Mouse (Mus musculus): ENCODE data around the gene Krt75. TPM values are rescaled to one million over a fixed set of nuclear protein-coding genes. Genes with fewer than 3 reads are reported as not detected.
"Not testable (repeated sequence)": the region's sequence is repeated elsewhere in the genome, so short reads cannot be mapped to it uniquely, and the experiment has no call there.

Krt75 gene
- total and polyA plus RNA-seq, 2 experiments from 2014 or later: not detected

- H3K4me2 ChIP-seq (ENCODE audit: low read depth, low read length): no peak overlapping the region
- WGBS: 50% methylated on average over 9 of the region's 9 CpGs
- no peak for ATAC-seq (ENCODE audit: insufficient read depth, low read depth)
These were observed 37.5 kb downstream of the Krt75 start for GRCm38 (mm10) chr15:101536054-101536850.

GRCm38 (mm10) chr15:101532720-101533119, 41.0 kb downstream of the Krt75 start, which contains the start of gene Krt84:
TSS of gene Krt84 (minus strand) at chr15:101532820.
- no peak within 1 kb of the TSS for H3K4me3 ChIP-seq (ENCODE audit: low read depth, low read length)
- DNase-seq (ENCODE audit: low spot score) (no peak), ATAC-seq (ENCODE audit: insufficient read depth, low read depth) (no peak)
- no peaks in the 10 kb centered on the region for H3K27me3 ChIP-seq (ENCODE audit: control insufficient read depth, insufficient read depth, low read length)
- H3K27ac ChIP-seq (ENCODE audit: low read depth): no peak within 1 kb of the TSS
- no peaks in the 10 kb centered on the region for H3K4me1 ChIP-seq (ENCODE audit: control insufficient read depth, insufficient read depth)
- H3K9ac ChIP-seq (replicated peaks; ENCODE audit: low read depth, low read length): no peak within 1 kb of the TSS
- H3K4me2 ChIP-seq (ENCODE audit: low read depth, low read length): no peak within 1 kb of the TSS
- no peaks in the 10 kb centered on the region for H3K9me3 ChIP-seq (replicated peaks; ENCODE audit: control insufficient read depth, low read length)
- H3K36me3 ChIP-seq (replicated peaks; ENCODE audit: control insufficient read depth, insufficient read depth, low read length): no peaks in the 10 kb centered on the region
- no peak for TF ChIP-seq EP300 (IDR thresholded peaks at IDR 0.05; ENCODE audit: low read depth)
- no peak for TF ChIP-seq CTCF (IDR thresholded peaks at IDR 0.05; ENCODE audit: low read depth)
- 76% methylated on average over 7 of the region's 7 CpGs for WGBS

More at GRCm38 (mm10) chr15:101536054-101536850, 37.5 kb downstream of the Krt75 start:
- H3K36me3 ChIP-seq (replicated peaks; ENCODE audit: control insufficient read depth, insufficient read depth, low read length): no peaks in the 10 kb centered on the region
- no peak overlapping the region for H3K4me3 ChIP-seq (ENCODE audit: low read depth, low read length)
- H3K9ac ChIP-seq (replicated peaks; ENCODE audit: low read depth, low read length): no peak overlapping the region
- no peak overlapping the region for H3K27ac ChIP-seq (ENCODE audit: low read depth)
- no peaks in the 10 kb centered on the region for H3K27me3 ChIP-seq (ENCODE audit: control insufficient read depth, insufficient read depth, low read length)
- DNase-seq (ENCODE audit: low spot score): no peak
- TF ChIP-seq EP300 (IDR thresholded peaks at IDR 0.05; ENCODE audit: low read depth) (no peak), CTCF (IDR thresholded peaks at IDR 0.05; ENCODE audit: low read depth) (no peak)
- no peaks in the 10 kb centered on the region for H3K9me3 ChIP-seq (replicated peaks; ENCODE audit: control insufficient read depth, low read length)
- H3K4me1 ChIP-seq (ENCODE audit: control insufficient read depth, insufficient read depth): no peaks in the 10 kb centered on the region

GRCm38 (mm10) chr15:101522556-101523232, 51.0 kb downstream of the Krt75 start:
- no peaks in the 10 kb centered on the region for H3K9me3 ChIP-seq (replicated peaks; ENCODE audit: control insufficient read depth, low read length)
- H3K27me3 ChIP-seq (ENCODE audit: control insufficient read depth, insufficient read depth, low read length): 0 out of 2 replicates have a peak, but pooled peaks cover 13% of the 10 kb centered on the region
- H3K9ac ChIP-seq (replicated peaks; ENCODE audit: low read depth, low read length): no peak overlapping the region
- 66% methylated on average over 4 of the region's 4 CpGs for WGBS
- ATAC-seq (ENCODE audit: insufficient read depth, low read depth) (no peak), DNase-seq (ENCODE audit: low spot score) (no peak)
- H3K4me2 ChIP-seq (ENCODE audit: low read depth, low read length): no peak overlapping the region
- TF ChIP-seq CTCF (IDR thresholded peaks at IDR 0.05; ENCODE audit: low read depth): no peak
- TF ChIP-seq EP300 (IDR thresholded peaks at IDR 0.05; ENCODE audit: low read depth): no peak
- H3K4me1 ChIP-seq (ENCODE audit: control insufficient read depth, insufficient read depth): no peaks in the 10 kb centered on the region
- no peak overlapping the region for H3K4me3 ChIP-seq (ENCODE audit: low read depth, low read length)
- H3K27ac ChIP-seq (ENCODE audit: low read depth): no peak overlapping the region
- no peaks in the 10 kb centered on the region for H3K36me3 ChIP-seq (replicated peaks; ENCODE audit: control insufficient read depth, insufficient read depth, low read length)

- no peak for ATAC-seq (ENCODE audit: insufficient read depth, low read depth)
- peak; percentile 69 for DNase-seq (ENCODE audit: low spot score)
- H3K9me3 ChIP-seq (replicated peaks; ENCODE audit: control insufficient read depth, low read length): no peaks in the 10 kb centered on the region
- 11% methylated on average over 2 of the region's 2 CpGs for WGBS
- no peaks in the 10 kb centered on the region for H3K27me3 ChIP-seq (ENCODE audit: control insufficient read depth, insufficient read depth, low read length)
- no peaks in the 10 kb centered on the region for H3K4me1 ChIP-seq (ENCODE audit: control insufficient read depth, insufficient read depth)
- no peak overlapping the region for H3K4me3 ChIP-seq (ENCODE audit: low read depth, low read length)
- H3K9ac ChIP-seq (replicated peaks; ENCODE audit: low read depth, low read length): no peak overlapping the region
- no peak overlapping the region for H3K27ac ChIP-seq (ENCODE audit: low read depth)
- no peak overlapping the region for H3K4me2 ChIP-seq (ENCODE audit: low read depth, low read length)
- H3K36me3 ChIP-seq (replicated peaks; ENCODE audit: control insufficient read depth, insufficient read depth, low read length): no peaks in the 10 kb centered on the region
- TF ChIP-seq CTCF (IDR thresholded peaks at IDR 0.05; ENCODE audit: low read depth) (peak; percentile 89), EP300 (IDR thresholded peaks at IDR 0.05; ENCODE audit: low read depth) (no peak)
These were observed 53.9 kb downstream of the Krt75 start for GRCm38 (mm10) chr15:101519792-101520191.

GRCm38 (mm10) chr15:101517161-101517560, 56.5 kb downstream of the Krt75 start, which contains the start of gene Gm49425:
TSS of gene Gm49425 (minus strand) at chr15:101517261.
- ATAC-seq (ENCODE audit: insufficient read depth, low read depth): not testable (repeated sequence)
- 62% methylated on average over 2 of the region's 2 CpGs for WGBS

More at GRCm38 (mm10) chr15:101517161-101517560, 56.5 kb downstream of the Krt75 start, which contains the start of gene Gm49425:
- not testable (repeated sequence) for DNase-seq (ENCODE audit: low spot score); H3K36me3 ChIP-seq (replicated peaks; ENCODE audit: control insufficient read depth, insufficient read depth, low read length); H3K9ac ChIP-seq (replicated peaks; ENCODE audit: low read depth, low read length); H3K4me1 ChIP-seq (ENCODE audit: control insufficient read depth, insufficient read depth); H3K27me3 ChIP-seq (ENCODE audit: control insufficient read depth, insufficient read depth, low read length); H3K4me2 ChIP-seq (ENCODE audit: low read depth, low read length); H3K27ac ChIP-seq (ENCODE audit: low read depth); H3K4me3 ChIP-seq (ENCODE audit: low read depth, low read length); H3K9me3 ChIP-seq (replicated peaks; ENCODE audit: control insufficient read depth, low read length)

Small RNA genes within 50 kb of the gene (microRNA-seq; reads per million reads assigned to microRNA genes)
- gene Gm44393 (not detected), gene Gm44460 (not detected)

Other genes starting within 250 kb of the Krt75 start
- gene Krt80, start 203.7 kb downstream of the Krt75 start, total RNA-seq (2014; rRNA removed; ENCODE audit: low replicate concordance): 5.9 and 12.0 TPM in 2 replicates
- 1.8 and 2.2 TPM in 2 replicates for gene Krt80, start 203.7 kb downstream of the Krt75 start, polyA plus RNA-seq (2015; fragmentation: Nextera tagmentation; extraction: Ambion mirVana)
- 6.6 and 24.8 TPM in 2 replicates for gene Krt7, start 162.9 kb downstream of the Krt75 start, total RNA-seq (2014; rRNA removed; ENCODE audit: low replicate concordance)
- gene Krt7, start 162.9 kb downstream of the Krt75 start, polyA plus RNA-seq (2015; fragmentation: Nextera tagmentation; extraction: Ambion mirVana): 10.2 and 10.4 TPM in 2 replicates
- gene Krt87, start 135.1 kb downstream of the Krt75 start, total RNA-seq (2014; rRNA removed; ENCODE audit: low replicate concordance): not detected in 2 replicates
- gene Krt87, start 135.1 kb downstream of the Krt75 start, polyA plus RNA-seq (2015; fragmentation: Nextera tagmentation; extraction: Ambion mirVana): not detected in 2 replicates
- gene Krt88, start 126.2 kb downstream of the Krt75 start, total RNA-seq (2014; rRNA removed; ENCODE audit: low replicate concordance): not detected in 2 replicates
- gene Krt88, start 126.2 kb downstream of the Krt75 start, polyA plus RNA-seq (2015; fragmentation: Nextera tagmentation; extraction: Ambion mirVana): not detected in 2 replicates
- not detected in 2 replicates for gene Krt81, start 110.2 kb downstream of the Krt75 start, total RNA-seq (2014; rRNA removed; ENCODE audit: low replicate concordance)
- not detected in 2 replicates for gene Krt81, start 110.2 kb downstream of the Krt75 start, polyA plus RNA-seq (2015; fragmentation: Nextera tagmentation; extraction: Ambion mirVana)
- gene Krt86, start 100.4 kb downstream of the Krt75 start, total RNA-seq (2014; rRNA removed; ENCODE audit: low replicate concordance): not detected in 2 replicates
- gene Krt86, start 100.4 kb downstream of the Krt75 start, polyA plus RNA-seq (2015; fragmentation: Nextera tagmentation; extraction: Ambion mirVana): not detected in 2 replicates
- not detected in 2 replicates for gene Krt83, start 82.4 kb downstream of the Krt75 start, total RNA-seq (2014; rRNA removed; ENCODE audit: low replicate concordance)
- not detected in 2 replicates for gene Krt83, start 82.4 kb downstream of the Krt75 start, polyA plus RNA-seq (2015; fragmentation: Nextera tagmentation; extraction: Ambion mirVana)
- gene Gm49425, start 56.6 kb downstream of the Krt75 start, total RNA-seq (2014; rRNA removed; ENCODE audit: low replicate concordance): not detected in 2 replicates
- not detected in 2 replicates for gene Gm49425, start 56.6 kb downstream of the Krt75 start, polyA plus RNA-seq (2015; fragmentation: Nextera tagmentation; extraction: Ambion mirVana)
- not detected in 2 replicates for gene Krt84, start 41.1 kb downstream of the Krt75 start, total RNA-seq (2014; rRNA removed; ENCODE audit: low replicate concordance)
- gene Krt84, start 41.1 kb downstream of the Krt75 start, polyA plus RNA-seq (2015; fragmentation: Nextera tagmentation; extraction: Ambion mirVana): not detected in 2 replicates
- gene Krt82, start 23.2 kb downstream of the Krt75 start, total RNA-seq (2014; rRNA removed; ENCODE audit: low replicate concordance): not detected in 2 replicates
- gene Krt82, start 23.2 kb downstream of the Krt75 start, polyA plus RNA-seq (2015; fragmentation: Nextera tagmentation; extraction: Ambion mirVana): not detected in 2 replicates
- gene Krt90, start 11.0 kb downstream of the Krt75 start, total RNA-seq (2014; rRNA removed; ENCODE audit: low replicate concordance): 0.08 TPM in 1 of 2 replicates, not detected in the other
- gene Krt90, start 11.0 kb downstream of the Krt75 start, polyA plus RNA-seq (2015; fragmentation: Nextera tagmentation; extraction: Ambion mirVana): 0.04 and 0.14 TPM in 2 replicates
- gene Gm5414, start 54.3 kb upstream of the Krt75 start, total RNA-seq (2014; rRNA removed; ENCODE audit: low replicate concordance): not detected in 2 replicates
- not detected in 2 replicates for gene Gm5414, start 54.3 kb upstream of the Krt75 start, polyA plus RNA-seq (2015; fragmentation: Nextera tagmentation; extraction: Ambion mirVana)
- gene Gm5478, start 73.5 kb upstream of the Krt75 start, total RNA-seq (2014; rRNA removed; ENCODE audit: low replicate concordance): not detected in 2 replicates
- not detected in 2 replicates for gene Gm5478, start 73.5 kb upstream of the Krt75 start, polyA plus RNA-seq (2015; fragmentation: Nextera tagmentation; extraction: Ambion mirVana)
- gene Krt6b, start 106.4 kb upstream of the Krt75 start, total RNA-seq (2014; rRNA removed; ENCODE audit: low replicate concordance): not detected in 2 replicates
- gene Krt6b, start 106.4 kb upstream of the Krt75 start, polyA plus RNA-seq (2015; fragmentation: Nextera tagmentation; extraction: Ambion mirVana): 0.07 TPM in 1 of 2 replicates, not detected in the other
- gene Krt6a, start 120.4 kb upstream of the Krt75 start, total RNA-seq (2014; rRNA removed; ENCODE audit: low replicate concordance): 2.8 TPM in 1 of 2 replicates, not detected in the other
- gene Krt6a, start 120.4 kb upstream of the Krt75 start, polyA plus RNA-seq (2015; fragmentation: Nextera tagmentation; extraction: Ambion mirVana): not detected in 2 replicates
- gene Krt5, start 139.0 kb upstream of the Krt75 start, total RNA-seq (2014; rRNA removed; ENCODE audit: low replicate concordance): 7.4 TPM in 1 of 2 replicates, not detected in the other
- 0.05 TPM in 1 of 2 replicates, not detected in the other for gene Krt5, start 139.0 kb upstream of the Krt75 start, polyA plus RNA-seq (2015; fragmentation: Nextera tagmentation; extraction: Ambion mirVana)
- not detected in 2 replicates for gene Krt71, start 169.2 kb upstream of the Krt75 start, total RNA-seq (2014; rRNA removed; ENCODE audit: low replicate concordance)
- gene Krt71, start 169.2 kb upstream of the Krt75 start, polyA plus RNA-seq (2015; fragmentation: Nextera tagmentation; extraction: Ambion mirVana): not detected in 2 replicates
- gene Krt72, start 212.6 kb upstream of the Krt75 start, total RNA-seq (2014; rRNA removed; ENCODE audit: low replicate concordance): not detected in 2 replicates
- not detected in 2 replicates for gene Krt72, start 212.6 kb upstream of the Krt75 start, polyA plus RNA-seq (2015; fragmentation: Nextera tagmentation; extraction: Ambion mirVana)
- gene Krt73, start 228.4 kb upstream of the Krt75 start, total RNA-seq (2014; rRNA removed; ENCODE audit: low replicate concordance): not detected in 2 replicates
- not detected in 2 replicates for gene Krt73, start 228.4 kb upstream of the Krt75 start, polyA plus RNA-seq (2015; fragmentation: Nextera tagmentation; extraction: Ambion mirVana)
- gene Krt2, start 244.3 kb upstream of the Krt75 start, total RNA-seq (2014; rRNA removed; ENCODE audit: low replicate concordance): not detected in 2 replicates
- gene Krt2, start 244.3 kb upstream of the Krt75 start, polyA plus RNA-seq (2015; fragmentation: Nextera tagmentation; extraction: Ambion mirVana): not detected in 2 replicates

All from heart, postnatal 0 days (tissue).